Mouse (Mus musculus): Measurements from ENCODE around the gene Hk2.

- TF ChIP-seq EP300 (IDR thresholded peaks at IDR 0.05; ENCODE audit: insufficient read depth, low read depth, low read length) = no peak
- TF ChIP-seq CTCF (IDR thresholded peaks at IDR 0.05; ENCODE audit: low read depth, low read length) = no peak
Observed at GRCm38 (mm10) chr6:82762728-82763127, 11.5 kb downstream of the Hk2 start.

Measured in ES-Bruce4 (cell line).